Mouse (Mus musculus) thymus, adult 2 months (tissue): ENCODE results near the gene Anapc13. TPM values are rescaled to one million over a fixed set of nuclear protein-coding genes. Genes with fewer than 3 reads are reported as not detected.

Experiments used
- DNase-seq: peaks from one replicate; pipeline ENCODE4 v3.0.0; 2021
- H3K27ac ChIP-seq: fragments of 200-500 bp; 2 replicates; pipeline ENCODE4 v1.5.1; 2012; ENCODE audit warnings: low read length, control low read depth; ENCODE audit not compliant: control insufficient read depth, insufficient read depth
- H3K27me3 ChIP-seq: fragments of 200-500 bp; 2 replicates; pipeline ENCODE4 v1.6.1; 2012; ENCODE audit warnings: mild to moderate bottlenecking, low read length, moderate library complexity, mixed read lengths; ENCODE audit not compliant: control insufficient read depth, insufficient read depth
- H3K36me3 ChIP-seq: fragments of 200-500 bp; 2 replicates; pipeline ENCODE4 v1.6.1; 2012; ENCODE audit warnings: mild to moderate bottlenecking, low read length, moderate library complexity; ENCODE audit not compliant: control insufficient read depth, insufficient read depth
- H3K4me1 ChIP-seq: fragments of 200-500 bp; replicated peaks from 2 replicates; pipeline ENCODE4 v1.6.1; 2012; ENCODE audit warnings: low read length; ENCODE audit not compliant: control insufficient read depth, insufficient read depth
- H3K4me3 ChIP-seq: fragments of 200-500 bp; 2 replicates; pipeline ENCODE4 v1.5.1; 2012; ENCODE audit warnings: mild to moderate bottlenecking, low read length, control low read depth, moderate library complexity; ENCODE audit not compliant: control insufficient read depth, insufficient read depth
- CTCF ChIP-seq: fragments of 200-500 bp; IDR thresholded peaks from 2 replicates; pipeline ENCODE4 v1.5.1; 2012; ENCODE audit warnings: mild to moderate bottlenecking, control low read depth, low read length, moderate library complexity, borderline replicate concordance; ENCODE audit not compliant: control insufficient read depth, poor library complexity, insufficient read depth; ENCODE audit errors: extremely low read depth
- POLR2A ChIP-seq: fragments of 200-500 bp; IDR thresholded peaks from 2 replicates; pipeline ENCODE4 v1.6.1; 2012; ENCODE audit warnings: mild to moderate bottlenecking, low read length, control low read depth, moderate library complexity; ENCODE audit not compliant: control insufficient read depth, poor library complexity, insufficient read depth; ENCODE audit errors: extremely low read depth
- WGBS: fragments of 180-500 bp; shearing (Covaris S2); methylation state at CpG from one replicate; pipeline ENCODE4 v1.1.7; 2018; 5-methylcytosine and 5-hydroxymethylcytosine counted together
- polyA plus RNA-seq: library from polyadenylated mRNA; depleted of rRNA; stranded (reverse); fragments of >200 nt; gene quantifications from 2 replicates; pipeline ENCODE4 v1.2.3, GENCODE M21; 2012

Anapc13 gene
- polyA plus RNA-seq, 1 experiment: 34.6 TPM

- Histone ChIP-seq H3K27ac (peak overlapping the region; percentile 38), H3K4me1 (peaks cover 11% of the 10 kb centered on the region), H3K27me3 (no peaks in the 10 kb centered on the region), H3K36me3 (no peaks in the 10 kb centered on the region), H3K4me3 (peak overlapping the region; percentile 95)
- 1% methylated on average over 27 of the region's 27 CpGs for WGBS
- no peak for DNase-seq
- TF ChIP-seq POLR2A (no peak), CTCF (no peak)
These were observed 604 bp upstream of the Anapc13 start for GRCm38 (mm10) chr9:102625401-102625982.

GRCm38 (mm10) chr9:102626839-102627225, 736 bp downstream of the Anapc13 start:
- H3K27ac ChIP-seq: peak overlapping the region; percentile 80
- H3K27me3 ChIP-seq: no peaks in the 10 kb centered on the region
- peak overlapping the region; percentile 95 for H3K4me3 ChIP-seq
- DNase-seq: peak; percentile 15
- peaks cover 11% of the 10 kb centered on the region for H3K4me1 ChIP-seq
- no peak for TF ChIP-seq POLR2A
- TF ChIP-seq CTCF: no peak
- no peaks in the 10 kb centered on the region for H3K36me3 ChIP-seq
- under 1% methylated on average over 9 of the region's 9 CpGs for WGBS

GRCm38 (mm10) chr9:102627442-102627841, 1.3 kb downstream of the Anapc13 start:
- Histone ChIP-seq H3K27ac (peak overlapping the region; percentile 80; the same call in 1 of the 2 replicates), H3K27me3 (no peaks in the 10 kb centered on the region), H3K36me3 (no peaks in the 10 kb centered on the region), H3K4me1 (peaks cover 11% of the 10 kb centered on the region), H3K4me3 (no peak overlapping the region)
- DNase-seq: no peak
- WGBS: 89% methylated on average over 7 of the region's 7 CpGs
- TF ChIP-seq POLR2A (no peak), CTCF (no peak)

- TF ChIP-seq POLR2A (no peak), CTCF (no peak)
- Histone ChIP-seq H3K4me1 (peaks cover 11% of the 10 kb centered on the region), H3K36me3 (no peaks in the 10 kb centered on the region), H3K27ac (no peak overlapping the region), H3K27me3 (no peaks in the 10 kb centered on the region), H3K4me3 (no peak overlapping the region)
- DNase-seq: no peak
- WGBS: 59% methylated on average over 7 of the region's 7 CpGs
These were observed 3.0 kb downstream of the Anapc13 start for GRCm38 (mm10) chr9:102629052-102629451.

GRCm38 (mm10) chr9:102631589-102632147, 5.6 kb downstream of the Anapc13 start:
- no peak overlapping the region for H3K4me3 ChIP-seq
- no peak overlapping the region for H3K27ac ChIP-seq
- H3K27me3 ChIP-seq: no peaks in the 10 kb centered on the region
- no peak for TF ChIP-seq CTCF
- H3K4me1 ChIP-seq: peaks cover 7% of the 10 kb centered on the region
- no peaks in the 10 kb centered on the region for H3K36me3 ChIP-seq
- WGBS: 48% methylated on average over 2 of the region's 2 CpGs
- DNase-seq: no peak

GRCm38 (mm10) chr9:102632173-102632572, 6.1 kb downstream of the Anapc13 start:
- WGBS: 88% methylated on average over 4 of the region's 4 CpGs
- Histone ChIP-seq H3K4me1 (peaks cover 4% of the 10 kb centered on the region), H3K27me3 (no peaks in the 10 kb centered on the region), H3K4me3 (no peak overlapping the region), H3K36me3 (no peaks in the 10 kb centered on the region), H3K27ac (no peak overlapping the region)
- no peak for DNase-seq
- TF ChIP-seq CTCF (no peak), POLR2A (no peak)
